Mouse (Mus musculus) kidney, embryonic 14.5 days (tissue): ENCODE data around the gene Fry. TPM values are rescaled to one million over a fixed set of nuclear protein-coding genes. Genes with fewer than 3 reads are reported as not detected.
A peak's percentile ranks its signal among the peaks of the same experiment; 100 is the strongest.

Experiments
- ATAC-seq: fragments of 200-750 bp; cut with Nextera tagmentation; 2 replicates; pipeline ENCODE4 v1.8.0; 2017; ENCODE audit warnings: moderate number of reproducible peaks, mild to moderate bottlenecking, moderate TSS enrichment, moderate library complexity; ENCODE audit not compliant: low FRiP score, low TSS enrichment
- H3K27ac ChIP-seq: fragments of 300-500 bp; sonication (generic); 2 replicates; pipeline ENCODE4 v1.5.1; 2014; ENCODE audit warnings: low read depth, mild to moderate bottlenecking, low read length, moderate library complexity, mixed read lengths
- H3K27me3 ChIP-seq: fragments of 300-500 bp; sonication (generic); 2 replicates; pipeline ENCODE4 v1.6.1; 2014; ENCODE audit warnings: mild to moderate bottlenecking, low read length; ENCODE audit not compliant: control insufficient read depth, insufficient read depth
- H3K36me3 ChIP-seq: fragments of 300-500 bp; sonication (generic); 2 replicates; pipeline ENCODE4 v1.6.1; 2014; ENCODE audit warnings: low read length, mixed read lengths; ENCODE audit not compliant: control insufficient read depth, insufficient read depth
- H3K4me1 ChIP-seq: fragments of 300-500 bp; sonication (generic); 2 replicates; pipeline ENCODE4 v1.6.1; 2014; ENCODE audit warnings: low read length, mixed read lengths; ENCODE audit not compliant: control insufficient read depth, insufficient read depth
- H3K4me2 ChIP-seq: fragments of 300-500 bp; sonication (generic); replicated peaks from 2 replicates; pipeline ENCODE4 v1.6.1; 2014; ENCODE audit warnings: low read depth, mild to moderate bottlenecking, low read length
- H3K4me3 ChIP-seq: fragments of 300-500 bp; sonication (generic); 2 replicates; pipeline ENCODE4 v1.5.1; 2014; ENCODE audit warnings: mild to moderate bottlenecking, low read length
- H3K9ac ChIP-seq: fragments of 300-500 bp; sonication (generic); 2 replicates; pipeline ENCODE4 v1.6.1; 2014; ENCODE audit warnings: low read depth, mild to moderate bottlenecking, low read length, moderate library complexity
- H3K9me3 ChIP-seq: fragments of 300-500 bp; sonication (generic); 2 replicates; pipeline ENCODE4 v1.6.1; 2016; ENCODE audit warnings: low read length; ENCODE audit not compliant: control insufficient read depth
- WGBS: fragments of 180-500 bp; shearing (Covaris S2); extraction: QIAGEN DNeasy Blood & Tissue Kit; methylation state at CpG from one replicate; pipeline ENCODE4 v1.1.7; 2014; 5-methylcytosine and 5-hydroxymethylcytosine counted together
- polyA plus RNA-seq: library from polyadenylated mRNA; unstranded; fragments of >200 nt; fragmentation: Nextera tagmentation; extraction: Ambion mirVana; gene quantifications from 2 replicates; pipeline ENCODE4 v1.2.1, GENCODE M21; 2014

The Fry gene
- polyA plus RNA-seq, 1 experiment from 2014 or later, result 8.0 TPM

DNA sequence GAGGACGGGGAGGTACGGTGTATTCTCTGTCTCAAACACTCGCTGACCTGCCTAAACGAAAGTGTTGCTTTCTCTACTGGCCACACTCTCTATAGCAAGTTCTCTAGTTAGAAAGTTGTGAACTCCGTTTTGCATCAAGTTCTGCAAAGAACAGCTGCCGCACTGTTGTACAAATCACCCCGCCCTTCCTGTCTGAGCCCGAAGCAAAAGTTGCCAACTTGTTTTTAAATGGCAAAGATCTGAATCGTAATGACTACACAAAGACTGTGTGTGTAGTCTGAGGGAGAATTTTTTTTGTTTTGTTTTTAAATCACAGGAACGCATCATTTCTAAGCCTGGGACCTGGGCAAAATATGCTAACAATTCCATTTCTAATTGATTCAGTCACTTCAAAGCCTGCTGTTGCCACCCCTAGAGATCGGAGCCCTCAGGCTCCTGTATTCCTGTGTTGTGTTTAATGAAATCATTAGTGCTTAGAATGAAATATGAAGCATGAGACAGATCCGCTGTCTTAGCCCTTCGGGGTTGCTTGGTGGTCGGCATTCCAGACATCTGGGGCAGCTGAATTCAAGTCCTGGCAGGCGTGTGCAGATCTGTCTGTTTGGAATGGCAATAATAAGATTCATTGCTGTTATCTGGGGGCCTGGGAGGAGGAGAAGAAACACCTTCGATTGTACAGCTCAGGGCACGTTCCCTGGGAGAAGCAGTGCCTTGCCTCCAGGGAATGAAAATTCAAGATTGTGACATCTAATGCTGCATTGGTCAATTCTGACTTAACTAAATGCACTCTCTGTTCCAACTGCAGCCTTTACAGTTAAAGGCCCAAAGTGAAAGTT, 339.7 kb downstream of the Fry start:
- WGBS, result 52% methylated on average over 17 of the region's 17 CpGs
- Histone ChIP-seq H3K36me3 (no peaks in the 10 kb centered on the region), H3K27ac (0 out of 2 replicates have a peak overlapping the region, but pooled peaks have one; percentile 24), H3K4me3 (no peak overlapping the region), H3K9me3 (peaks cover 6% of the 10 kb centered on the region; the same call in 1 of the 2 replicates), H3K4me2 (no peak overlapping the region; the same call in 1 of the 2 replicates), H3K9ac (no peak overlapping the region), H3K4me1 (0 out of 2 replicates have a peak, but pooled peaks cover 10% of the 10 kb centered on the region), H3K27me3 (no peaks in the 10 kb centered on the region)
- no peak for ATAC-seq

DNA sequence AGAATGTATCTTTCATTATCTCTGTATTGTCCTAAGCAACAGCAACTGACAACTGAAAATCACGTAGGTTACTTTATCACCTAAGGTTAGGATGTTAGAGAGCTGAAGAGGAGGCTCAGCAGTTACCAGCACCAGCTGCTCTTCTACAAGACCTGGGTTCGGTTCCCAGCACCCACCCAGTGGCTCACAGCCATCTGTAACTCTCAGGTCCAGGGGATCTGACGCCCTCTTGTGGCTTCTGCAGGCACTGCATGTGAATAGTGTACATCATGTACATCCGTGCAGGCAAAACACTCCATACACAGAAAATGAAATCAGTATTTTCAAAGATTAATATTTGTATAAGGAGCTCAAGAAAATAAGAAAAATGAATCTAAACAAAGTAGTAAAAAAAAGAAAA, 341.4 kb downstream of the Fry start:
- Histone ChIP-seq H3K27ac (no peak overlapping the region), H3K4me3 (no peak overlapping the region), H3K9ac (no peak overlapping the region), H3K36me3 (no peaks in the 10 kb centered on the region), H3K9me3 (peaks cover 2% of the 10 kb centered on the region; the same call in 1 of the 2 replicates), H3K4me1 (0 out of 2 replicates have a peak, but pooled peaks cover 10% of the 10 kb centered on the region), H3K4me2 (no peak overlapping the region), H3K27me3 (no peaks in the 10 kb centered on the region)
- 79% methylated on average over 4 of the region's 4 CpGs for WGBS
- no peak for ATAC-seq

DNA sequence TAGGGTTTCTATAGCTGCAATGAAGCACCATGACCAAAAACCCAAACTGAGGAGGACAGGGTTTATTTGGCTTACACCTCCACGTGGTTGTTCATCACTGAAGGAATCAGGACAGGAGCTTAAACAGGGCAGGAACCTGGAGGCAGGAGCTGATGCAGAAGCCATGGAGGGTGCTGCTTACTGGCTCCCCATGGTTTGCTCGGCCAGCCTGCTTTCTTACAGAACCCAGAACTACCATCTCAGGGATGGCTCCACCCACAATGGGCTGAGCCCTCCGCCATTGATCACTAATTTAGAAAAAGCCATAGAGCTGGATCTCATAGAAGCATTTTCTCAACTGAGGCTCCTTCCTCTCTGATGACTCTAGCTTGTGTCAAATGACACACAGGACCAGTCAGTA, 346.3 kb downstream of the Fry start:
- H3K4me3 ChIP-seq, result no peak overlapping the region
- H3K9me3 ChIP-seq, result peaks cover 2% of the 10 kb centered on the region; the same call in 1 of the 2 replicates
- ATAC-seq, result no peak
- H3K36me3 ChIP-seq, result no peaks in the 10 kb centered on the region
- no peaks in the 10 kb centered on the region for H3K27me3 ChIP-seq
- WGBS, result 71% methylated on average over 3 of the region's 3 CpGs
- peaks cover 3% of the 10 kb centered on the region; the same call in 1 of the 2 replicates for H3K4me1 ChIP-seq
- no peak overlapping the region for H3K9ac ChIP-seq
- no peak overlapping the region for H3K4me2 ChIP-seq
- H3K27ac ChIP-seq, result no peak overlapping the region

DNA sequence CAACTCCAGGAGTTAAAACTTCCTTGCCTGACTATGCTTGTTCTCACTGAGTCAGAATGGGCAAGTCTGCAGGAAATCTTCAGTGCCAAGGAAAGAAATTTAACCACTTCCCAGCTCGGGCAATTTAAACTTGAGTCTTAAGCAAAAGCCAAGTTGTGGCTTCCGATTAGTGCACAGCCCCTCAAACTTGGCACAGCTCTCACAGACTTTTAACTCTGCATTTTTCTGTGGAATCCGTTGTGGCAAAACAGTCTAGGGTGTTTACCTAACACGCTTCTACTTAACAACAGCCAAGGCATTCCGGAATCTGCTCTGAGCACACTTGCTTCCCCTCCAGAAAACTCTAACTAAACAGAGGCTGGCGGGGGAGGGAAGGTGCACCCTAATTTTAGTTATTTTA, 346.8 kb downstream of the Fry start:
- H3K4me1 ChIP-seq, result peaks cover 3% of the 10 kb centered on the region; the same call in 1 of the 2 replicates
- WGBS, result 79% methylated on average over 6 of the region's 6 CpGs
- H3K27me3 ChIP-seq, result no peaks in the 10 kb centered on the region
- H3K4me2 ChIP-seq, result no peak overlapping the region
- H3K9me3 ChIP-seq, result 0 out of 2 replicates have a peak, but pooled peaks cover 2% of the 10 kb centered on the region
- no peak overlapping the region for H3K9ac ChIP-seq
- H3K4me3 ChIP-seq, result no peak overlapping the region
- H3K36me3 ChIP-seq, result no peaks in the 10 kb centered on the region
- no peak overlapping the region for H3K27ac ChIP-seq
- ATAC-seq, result no peak

DNA sequence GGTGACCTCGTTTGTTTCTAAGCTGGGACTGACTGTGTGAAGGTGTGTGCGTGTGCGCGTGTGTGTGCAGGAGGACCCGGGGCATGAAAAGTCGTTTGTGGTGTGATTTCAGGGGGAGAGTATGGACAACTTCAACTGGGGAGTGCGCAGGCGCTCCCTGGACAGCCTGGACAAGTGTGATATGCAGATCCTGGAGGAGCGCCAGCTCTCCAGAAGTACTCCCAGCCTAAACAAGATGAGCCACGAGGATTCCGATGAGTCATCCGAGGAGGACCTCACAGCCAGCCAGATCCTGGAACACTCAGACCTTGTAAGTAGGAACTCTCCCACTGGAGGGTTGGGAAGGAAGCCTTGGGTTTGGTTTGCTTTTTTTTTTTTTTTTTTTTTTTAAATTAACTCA, 347.7 kb downstream of the Fry start:
- no peak overlapping the region for H3K27ac ChIP-seq
- ATAC-seq, result peak; percentile 92

DNA sequence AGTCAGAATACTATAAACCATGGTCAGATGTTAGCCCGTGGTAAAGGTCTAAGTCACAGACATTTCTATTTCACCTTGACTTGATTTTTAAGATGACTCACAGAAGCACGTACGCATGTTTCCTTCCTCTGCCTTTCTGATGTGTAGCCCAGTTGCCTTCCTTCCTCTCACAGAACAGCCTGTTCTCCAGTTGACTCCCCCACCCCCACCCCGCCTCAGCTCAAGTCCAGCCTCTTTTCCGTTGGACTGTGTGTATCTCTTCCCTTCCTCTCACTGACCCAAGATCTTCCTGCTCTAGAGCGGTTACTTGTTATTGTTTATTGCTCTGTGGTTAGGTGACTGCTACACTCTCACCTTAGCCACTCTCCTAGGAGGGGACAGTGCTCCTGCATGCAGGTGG, 350.0 kb downstream of the Fry start:
- no peak for ATAC-seq
- H3K27me3 ChIP-seq, result no peaks in the 10 kb centered on the region
- H3K4me2 ChIP-seq, result no peak overlapping the region
- no peak overlapping the region for H3K9ac ChIP-seq
- H3K36me3 ChIP-seq, result no peaks in the 10 kb centered on the region
- H3K27ac ChIP-seq, result no peak overlapping the region
- no peak overlapping the region for H3K4me3 ChIP-seq
- 69% methylated on average over 6 of the region's 6 CpGs for WGBS
- H3K4me1 ChIP-seq, result peaks cover 3% of the 10 kb centered on the region; the same call in 1 of the 2 replicates
- 0 out of 2 replicates have a peak, but pooled peaks cover 2% of the 10 kb centered on the region for H3K9me3 ChIP-seq

More for the DNA sequence above, 347.7 kb downstream of the Fry start:
- H3K4me2 ChIP-seq, result 0 out of 2 replicates have a peak overlapping the region, but pooled peaks have one; percentile 19
- no peaks in the 10 kb centered on the region for H3K27me3 ChIP-seq
- peaks cover 3% of the 10 kb centered on the region; the same call in 1 of the 2 replicates for H3K4me1 ChIP-seq
- no peak overlapping the region for H3K4me3 ChIP-seq
- no peak overlapping the region for H3K9ac ChIP-seq
- 0 out of 2 replicates have a peak, but pooled peaks cover 2% of the 10 kb centered on the region for H3K9me3 ChIP-seq
- H3K36me3 ChIP-seq, result no peaks in the 10 kb centered on the region
- WGBS, result 48% methylated on average over 12 of the region's 12 CpGs

DNA sequence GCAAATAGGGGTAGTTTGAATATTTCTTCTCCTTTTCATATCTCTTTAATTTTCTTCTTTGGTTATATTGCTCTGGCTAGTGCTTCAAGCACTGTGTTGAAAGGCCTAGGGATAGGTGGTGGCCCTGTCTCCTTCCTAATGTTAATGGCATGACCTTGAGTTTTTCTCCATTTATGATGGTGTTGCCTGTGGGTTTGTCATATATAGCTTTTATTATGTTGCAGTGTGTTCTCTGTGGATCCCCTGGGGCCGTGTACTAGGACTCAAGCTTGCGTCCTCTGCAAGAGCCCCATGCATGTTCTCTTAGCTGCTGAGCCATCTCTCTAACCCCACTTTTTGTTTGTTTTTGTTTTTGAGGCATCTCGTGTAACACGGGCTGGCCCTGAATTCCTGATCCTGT, 358.9 kb downstream of the Fry start:
- H3K27ac ChIP-seq, result no peak overlapping the region
- 0 out of 2 replicates have a peak, but pooled peaks cover 3% of the 10 kb centered on the region for H3K4me1 ChIP-seq
- no peaks in the 10 kb centered on the region for H3K9me3 ChIP-seq
- ATAC-seq, result no peak
- 63% methylated on average over 4 of the region's 4 CpGs for WGBS
- no peaks in the 10 kb centered on the region for H3K36me3 ChIP-seq
- no peak overlapping the region for H3K4me2 ChIP-seq
- no peak overlapping the region for H3K9ac ChIP-seq
- H3K27me3 ChIP-seq, result no peaks in the 10 kb centered on the region
- no peak overlapping the region for H3K4me3 ChIP-seq

DNA sequence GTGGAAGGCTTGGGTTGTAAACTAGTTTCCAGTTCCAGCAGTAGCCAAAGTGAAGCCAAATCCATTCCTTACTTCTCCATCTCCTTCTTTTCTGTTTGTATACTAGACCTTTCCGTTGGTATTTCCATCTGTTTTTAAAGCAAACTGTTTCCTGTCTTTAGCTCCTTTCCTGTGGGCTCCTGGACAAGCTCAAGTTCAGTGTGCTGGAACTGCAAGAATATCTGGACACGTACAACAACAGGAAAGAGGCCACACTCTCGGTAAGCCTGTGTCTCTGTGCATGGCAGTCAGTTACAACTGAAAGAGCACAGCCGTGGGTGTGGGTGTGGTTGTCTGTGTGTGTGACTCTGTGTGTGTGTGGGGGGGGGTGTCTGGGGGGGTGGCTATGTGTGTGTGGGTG, 360.2 kb downstream of the Fry start:
- Histone ChIP-seq H3K36me3 (no peaks in the 10 kb centered on the region), H3K9ac (no peak overlapping the region), H3K4me1 (0 out of 2 replicates have a peak, but pooled peaks cover 3% of the 10 kb centered on the region), H3K9me3 (no peaks in the 10 kb centered on the region), H3K27ac (no peak overlapping the region), H3K27me3 (no peaks in the 10 kb centered on the region), H3K4me2 (no peak overlapping the region), H3K4me3 (no peak overlapping the region)
- 56% methylated on average over 4 of the region's 4 CpGs for WGBS
- no peak for ATAC-seq

DNA sequence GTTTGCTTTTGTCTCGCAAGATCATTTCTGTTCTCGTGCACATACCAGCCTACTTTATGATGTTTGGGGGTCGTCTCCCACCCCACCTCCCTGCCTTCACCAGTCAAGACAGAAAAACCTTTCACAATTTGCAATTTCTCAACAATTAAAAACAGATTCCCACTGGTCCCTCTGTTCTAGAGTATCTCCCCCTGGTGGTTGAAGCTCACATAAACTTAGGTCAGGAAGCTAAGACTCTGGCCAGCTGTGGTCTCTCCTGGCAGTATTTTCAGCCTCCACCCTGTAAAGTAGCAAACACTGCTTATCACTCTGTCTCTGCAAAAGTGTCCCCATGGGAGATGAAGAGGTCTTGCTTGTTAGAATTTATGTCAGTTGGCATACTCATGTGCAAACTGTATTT, 366.8 kb downstream of the Fry start:
- no peaks in the 10 kb centered on the region for H3K9me3 ChIP-seq
- H3K4me3 ChIP-seq, result no peak overlapping the region
- H3K4me2 ChIP-seq, result no peak overlapping the region
- H3K27me3 ChIP-seq, result no peaks in the 10 kb centered on the region
- H3K9ac ChIP-seq, result no peak overlapping the region
- no peak overlapping the region for H3K27ac ChIP-seq
- peaks cover 1% of the 10 kb centered on the region; the same call in 1 of the 2 replicates for H3K4me1 ChIP-seq
- H3K36me3 ChIP-seq, result no peaks in the 10 kb centered on the region
- ATAC-seq, result peak; percentile 75
- 68% methylated on average over 3 of the region's 3 CpGs for WGBS
